Mouse (Mus musculus): ENCODE data around the gene Spef1.

The Spef1 gene

DNA sequence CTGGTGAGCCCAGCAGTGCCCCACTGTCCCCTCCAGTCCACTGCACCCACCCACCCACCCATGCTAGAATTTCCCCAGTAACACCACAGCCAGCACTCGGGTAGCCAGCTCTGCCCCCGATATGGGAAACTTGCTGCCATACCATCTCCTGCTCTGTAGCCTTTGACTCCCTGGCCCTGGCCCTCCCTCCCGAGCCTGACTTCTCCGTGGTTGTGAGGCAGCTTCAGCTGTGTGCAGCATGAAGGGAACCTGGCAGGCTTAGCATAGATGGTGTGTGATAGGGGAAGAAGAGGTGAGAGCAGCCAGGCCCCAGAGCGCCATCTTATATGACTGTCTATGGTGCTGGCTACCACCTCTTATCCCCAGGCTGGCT, 46.6 kb downstream of the Spef1 start:
- no peak for DNase-seq

DNA sequence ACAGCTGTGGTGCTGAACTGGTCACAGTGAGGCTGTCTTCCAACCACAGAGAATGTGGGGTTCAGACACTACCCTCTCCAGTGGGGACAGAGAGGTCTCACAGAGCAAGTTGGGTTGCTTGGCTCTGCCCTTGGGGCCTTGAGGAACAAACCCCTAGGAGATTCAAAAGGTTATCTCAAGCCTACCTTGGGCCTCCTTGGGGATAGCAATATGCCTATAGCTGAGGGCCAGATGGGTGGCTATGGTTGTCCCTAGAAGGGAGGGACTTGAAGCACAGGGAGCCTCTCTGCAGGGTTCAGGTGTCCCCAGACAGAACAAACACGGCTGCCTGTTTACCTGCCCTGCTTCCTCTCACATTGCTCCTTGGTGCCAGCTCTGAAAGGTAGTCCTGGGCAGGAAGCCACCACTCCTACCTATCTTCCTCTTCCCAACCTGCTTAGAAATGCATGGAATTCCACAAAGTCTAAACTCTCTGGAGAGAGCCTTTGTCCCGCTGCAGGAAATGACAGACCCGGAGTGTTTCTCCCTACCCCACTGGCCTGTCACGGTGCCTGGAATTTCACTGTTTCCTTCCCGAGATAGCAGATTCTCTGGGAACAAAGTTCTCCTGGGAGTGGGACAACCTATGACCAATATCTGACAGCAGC, 47.1 kb downstream of the Spef1 start:
- DNase-seq: no peak

DNA sequence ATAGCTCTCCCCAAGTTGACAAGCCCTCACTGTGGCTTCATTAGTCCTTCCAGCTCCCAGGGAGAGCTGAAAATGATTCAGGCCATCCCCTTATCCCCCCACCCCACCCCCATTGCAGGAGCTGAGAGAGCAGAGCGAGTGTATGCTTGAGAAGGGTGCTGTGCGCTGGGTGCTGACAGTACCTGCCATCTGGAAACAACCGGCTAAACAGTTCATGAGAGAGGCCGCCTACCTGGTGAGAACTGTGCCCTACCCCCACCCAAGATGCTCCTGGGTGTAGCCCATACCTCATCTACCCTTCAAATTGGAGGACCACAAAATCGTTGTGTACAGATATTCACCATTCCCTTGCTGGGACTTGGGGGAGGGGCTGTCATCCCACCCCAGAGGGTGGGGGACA, 47.8 kb downstream of the Spef1 start:
- DNase-seq: no peak

DNA sequence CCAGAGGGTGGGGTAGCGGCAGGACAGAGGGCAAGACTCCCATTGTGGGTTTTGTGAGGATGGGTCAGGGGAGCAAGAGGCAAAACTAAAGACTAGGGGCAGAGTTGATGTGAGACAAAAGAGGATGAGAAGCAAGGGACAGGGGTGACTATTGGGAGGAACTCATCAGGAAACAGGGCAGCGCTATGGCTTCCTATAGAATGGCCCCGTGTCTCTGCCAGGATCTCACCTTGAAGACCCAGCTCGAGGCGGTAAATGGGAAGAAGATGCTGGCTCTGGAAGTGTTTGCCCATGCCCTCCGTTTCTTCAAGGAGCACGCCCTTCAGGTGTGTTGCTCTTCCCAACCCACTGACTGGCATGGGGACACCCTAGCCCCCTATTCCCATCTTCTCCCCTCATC, 48.3 kb downstream of the Spef1 start:
- no peak for DNase-seq

DNA sequence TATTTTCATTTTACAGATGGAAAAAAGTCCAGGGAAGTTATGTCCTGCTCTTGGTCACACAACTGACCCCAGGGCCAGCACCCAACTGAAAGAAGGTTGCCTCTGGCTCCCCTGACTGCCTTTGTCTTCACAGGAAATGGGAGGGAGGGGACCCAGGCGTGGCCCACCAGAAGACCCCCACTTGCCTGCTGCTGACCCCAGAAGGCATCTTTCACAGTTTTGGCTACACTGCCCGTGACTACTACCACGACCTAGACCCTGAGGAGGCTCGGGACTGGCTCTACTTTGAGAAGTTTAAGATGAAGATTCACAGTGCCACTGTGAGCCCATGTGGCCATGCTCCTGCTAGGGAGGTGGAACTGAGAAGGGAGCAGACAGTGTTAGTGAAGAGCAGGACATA, 48.8 kb downstream of the Spef1 start:
- no peak for DNase-seq

DNA sequence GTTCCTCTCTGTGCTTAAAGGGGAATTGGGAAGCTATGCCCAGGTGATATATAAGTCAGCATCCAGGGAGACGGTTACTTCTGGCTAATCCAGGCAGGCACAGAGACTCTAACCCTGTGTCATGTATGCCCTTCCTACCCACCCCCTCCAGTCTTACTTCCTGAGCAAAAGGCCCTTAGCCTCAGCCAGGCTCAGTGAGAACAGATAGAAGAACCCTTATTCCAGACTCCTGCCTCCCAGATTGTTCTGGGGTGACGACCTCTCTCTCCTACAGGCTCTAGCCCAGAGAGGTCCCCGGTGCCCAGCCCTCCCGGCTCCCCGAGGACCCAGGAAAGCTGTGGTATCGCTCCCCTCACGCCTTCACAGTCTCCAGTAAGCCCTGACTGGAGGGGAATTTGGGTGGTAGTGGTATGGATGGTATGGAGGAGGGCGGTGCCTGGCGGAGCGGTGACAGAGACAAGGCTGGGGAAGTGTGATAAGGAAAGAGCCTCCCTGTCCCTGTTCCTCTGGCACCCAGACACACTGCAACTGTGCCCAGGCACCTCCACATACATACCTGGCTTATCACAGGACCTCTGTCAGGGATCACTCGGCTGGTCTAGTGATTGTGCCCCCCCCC, 51.5 kb downstream of the Spef1 start:
- no peak for DNase-seq

DNA sequence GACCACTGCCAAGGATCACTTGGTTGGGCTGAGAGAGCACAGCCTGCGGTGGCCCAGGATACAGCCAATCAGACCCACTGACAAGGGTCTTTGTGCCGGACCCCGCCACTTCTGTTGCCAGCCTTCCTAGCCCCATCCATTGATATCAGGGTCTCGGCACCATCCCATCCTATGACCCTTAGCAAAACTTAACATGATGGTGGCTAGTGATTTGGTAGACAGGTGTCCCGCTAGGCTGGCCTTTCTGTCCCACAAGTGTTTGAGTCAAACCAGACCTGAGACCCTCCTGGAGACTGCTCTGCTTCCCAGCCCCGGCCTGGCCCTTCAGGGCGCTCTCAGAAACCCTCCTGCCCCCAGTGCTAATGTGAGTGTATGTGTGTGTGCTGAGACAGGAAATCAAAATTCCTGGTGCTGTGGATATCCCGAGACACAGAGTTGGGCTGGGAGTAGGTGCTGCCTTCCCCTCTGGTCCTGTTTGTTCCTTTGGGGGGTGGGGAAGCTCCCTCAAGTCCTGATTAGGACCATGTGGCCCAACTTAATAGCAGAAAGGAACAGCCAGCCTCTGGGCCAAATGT, 52.2 kb downstream of the Spef1 start:
- DNase-seq: no peak

DNA sequence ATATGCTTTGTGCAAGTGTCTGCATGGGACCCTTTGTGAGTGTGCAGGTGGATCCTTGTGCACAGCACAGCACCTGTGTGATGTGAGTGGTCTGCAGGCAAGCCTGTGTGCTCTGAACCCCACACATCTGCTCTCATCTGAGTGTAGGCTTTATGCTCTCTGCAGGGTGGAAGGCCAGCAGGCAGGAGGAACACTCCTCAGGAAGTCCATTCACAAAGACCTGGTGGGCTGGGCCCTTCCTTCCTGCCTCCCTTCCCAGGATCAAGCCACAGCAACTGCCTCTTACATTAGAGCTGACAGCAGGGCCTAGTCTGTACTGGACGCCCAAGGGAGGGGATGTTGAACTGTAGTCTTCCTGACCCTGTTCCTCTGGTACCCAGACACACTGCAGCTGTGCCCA, 52.7 kb downstream of the Spef1 start:
- no peak for DNase-seq

DNA sequence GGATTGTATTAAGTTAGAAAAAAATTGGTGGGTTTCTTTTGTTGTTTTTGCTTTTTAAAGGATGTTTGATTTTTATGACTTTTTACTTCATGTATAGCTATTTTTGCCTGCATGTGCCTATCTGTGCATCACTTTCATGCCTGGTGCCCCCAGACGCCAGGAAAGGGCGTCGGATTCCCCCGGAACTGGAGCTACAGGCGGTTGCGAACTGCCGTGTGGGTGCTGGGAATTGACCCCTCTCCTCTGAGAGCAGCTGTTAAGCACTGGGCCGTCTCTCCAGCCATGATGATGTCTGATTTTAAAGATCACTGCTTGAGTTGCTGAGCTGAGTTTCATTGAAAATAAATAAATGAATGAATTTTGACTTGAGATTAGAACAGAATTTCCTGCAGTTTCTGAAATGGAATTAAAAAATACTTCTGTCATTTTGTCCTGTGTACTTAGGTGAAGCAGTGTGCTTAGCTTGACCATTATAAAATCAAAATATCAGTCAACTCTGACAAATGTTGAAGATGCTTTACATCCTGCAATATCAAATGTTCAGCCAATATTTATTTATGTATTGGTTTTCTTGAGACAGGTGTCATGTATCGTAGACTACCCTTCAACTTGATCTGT, 54.0 kb downstream of the Spef1 start, which contains the start of gene Gm11037:
TSS of gene Gm11037 (plus strand) at position 568 of the 618 bp plus-strand sequence.
- DNase-seq: no peak

DNA sequence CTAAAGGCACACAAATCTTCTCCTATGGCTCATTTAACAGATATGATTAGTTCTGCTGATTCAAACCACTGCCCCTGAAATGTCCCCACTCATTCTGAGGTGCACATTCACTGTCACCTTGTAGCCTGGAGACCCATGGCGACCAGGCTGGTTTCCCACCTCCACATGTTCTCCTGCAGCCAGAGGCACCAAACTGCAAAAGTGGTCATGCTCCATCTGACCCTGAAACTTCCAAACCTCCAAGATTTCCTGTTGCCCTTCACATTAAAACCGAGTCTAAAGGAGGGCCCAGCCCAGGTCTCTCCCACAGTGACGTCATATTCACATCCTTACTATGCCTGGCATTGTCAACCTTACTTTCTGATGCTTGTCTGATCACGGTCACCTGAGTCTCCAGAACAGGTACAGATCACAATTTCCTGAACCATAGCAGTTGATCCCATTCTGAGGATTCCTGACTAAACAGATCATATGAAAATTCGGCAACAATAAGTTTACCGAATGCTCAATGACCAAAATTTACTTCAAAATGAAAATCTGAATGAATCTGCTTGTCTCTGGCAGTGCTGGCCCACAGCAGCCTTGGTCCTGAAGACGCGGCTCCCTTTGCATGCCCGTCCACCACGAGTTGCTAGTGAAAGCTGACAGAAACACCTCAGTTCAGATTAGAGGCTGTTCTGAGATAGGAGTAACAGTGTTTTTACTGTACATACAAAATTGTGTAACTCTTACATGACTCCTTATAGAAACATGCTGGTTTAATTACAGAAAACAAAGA, 54.8 kb downstream of the Spef1 start:
- no peak for DNase-seq

DNA sequence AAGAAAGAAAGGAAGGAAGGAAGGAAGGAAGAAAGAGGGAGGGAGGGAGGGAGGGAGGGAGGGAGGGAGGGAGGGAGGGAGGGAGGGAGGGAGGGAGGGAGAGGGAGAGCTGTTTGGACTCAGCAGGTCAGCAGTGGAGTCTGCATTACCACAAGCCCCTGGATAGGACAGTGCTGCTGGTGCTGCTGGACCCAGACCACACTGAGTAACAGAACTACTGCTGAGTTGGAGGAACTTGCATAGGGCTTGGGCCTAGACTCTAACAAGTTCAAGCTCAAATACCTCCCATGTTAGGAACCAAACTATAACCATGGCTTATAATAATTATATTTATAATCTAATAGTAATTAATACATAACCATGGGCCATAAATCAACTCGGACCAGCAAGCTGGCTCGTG, 56.2 kb downstream of the Spef1 start:
- DNase-seq: no peak

DNA sequence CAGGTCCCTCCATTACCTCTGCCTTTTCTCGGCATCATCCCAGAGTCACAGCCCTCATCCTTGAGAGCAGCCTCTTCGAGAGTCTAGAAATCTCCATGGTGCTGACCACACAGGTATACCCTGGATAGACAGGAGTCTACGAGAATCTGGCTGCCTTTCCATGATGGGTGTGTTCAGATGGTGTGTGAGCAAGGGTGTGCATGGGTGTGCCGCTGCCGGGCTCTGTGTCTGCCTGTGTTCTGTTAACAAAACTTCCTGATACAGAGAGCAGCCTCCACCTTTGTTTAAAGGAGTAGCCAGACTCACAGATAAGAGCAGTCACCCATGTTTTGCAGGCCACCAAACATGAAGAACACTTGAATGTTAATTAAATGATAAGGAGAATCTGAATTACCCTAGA, 57.2 kb downstream of the Spef1 start:
- no peak for DNase-seq

DNA sequence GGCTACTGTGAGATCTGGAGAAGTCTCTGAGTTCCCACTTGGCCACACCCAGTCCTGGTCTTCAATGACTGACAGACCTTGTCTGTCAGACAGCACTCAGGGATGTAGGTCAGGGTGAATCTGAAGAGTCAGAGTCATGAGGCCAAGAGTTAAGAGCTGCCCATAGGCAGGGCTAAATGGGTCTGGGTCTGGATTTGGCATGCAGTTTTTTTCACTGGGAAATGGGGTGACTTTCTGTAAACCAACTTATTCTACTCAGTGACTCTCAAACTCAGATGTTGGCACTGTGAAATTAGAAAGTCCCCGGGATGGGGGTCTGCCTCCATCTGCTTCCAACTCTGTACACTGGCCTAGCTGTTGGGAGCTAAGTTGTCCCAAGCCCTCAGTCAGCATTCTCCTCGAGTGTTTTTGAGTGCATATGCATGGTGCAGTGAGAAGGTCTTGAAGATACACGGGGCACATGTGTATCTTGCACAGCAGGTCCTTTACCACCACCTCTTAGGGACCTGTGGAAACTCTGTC, 58.4 kb downstream of the Spef1 start:
- DNase-seq: no peak

DNA sequence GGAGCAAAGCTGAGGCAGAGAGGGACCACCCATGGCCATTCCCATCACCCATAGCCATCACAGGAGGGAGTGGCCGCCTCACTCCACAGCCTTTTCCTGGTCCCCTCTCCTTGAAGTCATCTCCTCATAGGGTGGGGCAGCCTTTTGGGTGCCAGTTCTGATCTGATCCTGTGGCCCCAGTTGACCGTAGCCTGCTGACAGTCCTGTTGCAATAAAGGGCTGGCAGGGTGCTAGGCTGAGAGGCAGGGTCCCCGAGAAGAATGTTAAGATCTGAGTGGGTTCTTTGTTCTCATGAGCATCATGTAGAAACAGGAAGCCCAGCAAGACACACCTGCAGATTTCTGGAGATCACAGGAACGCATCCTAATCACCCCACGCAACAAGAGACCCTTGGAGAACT, 58.9 kb downstream of the Spef1 start:
- DNase-seq: no peak

DNA sequence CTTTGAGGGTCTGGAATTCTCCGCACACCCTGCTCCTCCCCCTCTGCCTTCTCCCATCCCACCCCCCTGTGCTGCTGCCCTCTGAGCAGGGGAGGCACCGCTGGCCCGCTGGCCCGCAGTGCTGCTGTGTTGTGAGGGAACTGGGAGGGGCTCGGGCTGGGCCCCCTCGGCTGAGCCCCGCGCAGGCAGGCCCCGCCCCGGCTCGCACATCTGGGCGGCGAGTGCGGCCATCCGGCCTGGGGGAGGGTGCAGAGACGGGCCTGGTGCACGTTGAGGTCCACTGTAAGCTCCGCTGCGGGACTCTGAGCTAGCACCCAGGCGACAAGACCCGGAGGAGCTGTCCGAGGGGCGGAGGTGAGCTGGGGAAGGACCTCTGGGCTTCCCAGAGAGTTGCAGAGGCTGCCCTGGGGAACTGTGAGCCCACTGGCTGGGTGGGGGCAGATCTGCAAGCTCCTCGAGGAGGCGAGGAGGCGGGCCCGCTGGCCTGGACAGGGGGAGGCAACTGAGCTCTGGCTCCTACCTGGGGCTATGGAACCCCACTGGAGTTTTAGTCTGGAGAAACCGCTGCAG, 59.8 kb downstream of the Spef1 start, which contains the start of gene Hspa12b:
TSS of gene Hspa12b (plus strand) at position 120 of the 570 bp plus-strand sequence.
- DNase-seq: no peak

DNA sequence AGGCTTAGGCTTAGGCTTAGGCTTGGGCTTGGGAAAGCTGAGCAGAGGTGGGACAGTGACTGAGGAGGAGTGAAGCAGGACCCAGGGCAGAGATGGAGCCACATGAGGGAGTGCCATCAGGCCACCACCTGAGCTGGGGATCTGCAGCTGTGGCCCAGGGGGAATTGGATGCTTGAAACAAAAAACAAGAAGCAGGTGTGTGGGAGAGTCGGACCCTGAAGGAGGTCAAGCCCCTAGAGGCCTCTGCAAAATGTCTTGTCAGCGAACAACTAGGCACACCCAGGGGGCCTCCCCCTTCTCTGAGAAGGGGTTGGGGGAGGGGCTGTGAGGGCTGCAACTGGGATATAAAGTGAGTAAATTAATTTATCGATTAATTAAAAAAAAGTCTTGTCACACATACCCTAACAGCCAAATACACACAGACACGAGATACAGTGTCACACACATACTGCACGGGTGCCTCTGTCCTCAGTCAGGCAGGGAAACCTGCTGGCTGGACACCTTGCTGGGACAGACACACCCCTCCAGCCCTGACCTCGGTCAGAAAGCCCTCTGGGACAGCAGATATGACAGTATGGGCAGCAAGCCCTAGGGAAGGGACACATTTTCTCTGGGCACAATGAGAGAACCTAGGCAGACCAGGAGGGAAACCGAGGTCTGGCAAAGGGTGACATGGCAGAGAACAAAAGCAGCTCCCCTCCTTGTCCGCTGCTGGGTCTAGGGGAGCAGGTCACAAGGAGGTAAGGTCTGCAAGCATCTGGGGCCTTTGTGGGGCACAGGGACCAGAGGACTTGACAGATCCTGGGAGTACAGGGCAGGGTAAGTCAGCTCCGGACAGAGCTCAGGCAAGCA, 60.9 kb downstream of the Spef1 start:
- DNase-seq: no peak

DNA sequence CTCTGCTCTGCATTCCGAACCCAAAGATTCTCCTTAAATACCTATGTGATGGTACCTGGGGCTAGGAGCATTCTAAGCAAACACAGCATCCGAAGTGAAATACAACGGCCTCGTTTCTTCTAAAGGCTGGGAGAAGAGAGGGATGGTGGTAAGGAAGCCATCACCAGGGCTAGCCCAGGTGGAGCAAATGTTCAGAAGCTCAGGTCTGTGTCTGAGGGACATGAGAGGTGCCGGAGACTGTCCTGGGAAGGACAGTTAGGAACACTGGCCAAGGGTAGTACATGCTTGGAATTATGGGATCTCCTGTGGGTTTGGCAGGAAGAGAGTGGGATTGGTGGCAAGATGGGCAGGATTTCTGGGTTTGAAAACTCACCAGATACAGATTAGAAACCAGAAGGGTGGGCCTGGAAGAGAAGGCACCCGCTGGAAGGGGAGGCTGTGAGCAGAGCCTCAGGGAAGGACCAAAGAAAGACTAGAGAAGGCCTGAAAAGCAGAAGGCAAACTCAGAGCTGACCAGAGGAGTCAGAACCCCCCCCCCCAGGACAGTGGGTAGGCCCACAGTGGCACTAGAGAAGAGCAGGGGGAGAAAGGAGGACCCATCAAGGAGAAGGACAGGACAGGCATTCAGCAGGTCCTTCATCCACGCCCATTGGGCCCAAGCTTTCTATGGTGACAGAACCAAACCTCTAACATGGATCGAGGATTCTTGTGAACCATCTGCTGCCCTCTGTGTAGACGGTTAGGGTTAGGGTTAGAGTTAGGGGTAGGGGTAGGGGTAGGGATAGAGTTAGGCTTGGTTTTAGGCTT, 61.7 kb downstream of the Spef1 start:
- DNase-seq: no peak

DNA sequence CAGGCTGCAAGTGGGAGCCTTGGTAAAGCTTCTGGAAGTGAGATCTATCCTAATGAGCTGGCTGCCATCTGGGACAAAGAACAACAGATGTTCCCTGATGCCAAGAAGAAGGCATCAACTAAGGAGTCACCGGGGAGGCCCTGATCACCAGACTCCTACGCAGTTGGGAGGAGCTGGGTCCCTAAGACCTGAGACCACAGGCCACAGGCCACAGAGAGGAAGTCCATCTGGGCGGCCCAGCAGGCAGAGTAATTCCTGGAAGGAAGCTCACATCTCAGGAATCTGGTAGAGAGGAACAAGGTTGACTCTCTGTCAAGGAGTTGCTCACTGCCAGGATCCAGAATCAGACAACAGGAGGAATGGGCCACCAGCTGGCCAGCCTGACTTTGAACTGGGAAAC, 62.9 kb downstream of the Spef1 start:
- no peak for DNase-seq
